Mouse (Mus musculus): ENCODE results near the gene Cmtm1.
A peak's percentile ranks its signal among the peaks of the same experiment; 100 is the strongest.
"Not testable (repeated sequence)": the region's sequence is repeated elsewhere in the genome, so short reads cannot be mapped to it uniquely, and the experiment has no call there.

Cmtm1 gene

DNA sequence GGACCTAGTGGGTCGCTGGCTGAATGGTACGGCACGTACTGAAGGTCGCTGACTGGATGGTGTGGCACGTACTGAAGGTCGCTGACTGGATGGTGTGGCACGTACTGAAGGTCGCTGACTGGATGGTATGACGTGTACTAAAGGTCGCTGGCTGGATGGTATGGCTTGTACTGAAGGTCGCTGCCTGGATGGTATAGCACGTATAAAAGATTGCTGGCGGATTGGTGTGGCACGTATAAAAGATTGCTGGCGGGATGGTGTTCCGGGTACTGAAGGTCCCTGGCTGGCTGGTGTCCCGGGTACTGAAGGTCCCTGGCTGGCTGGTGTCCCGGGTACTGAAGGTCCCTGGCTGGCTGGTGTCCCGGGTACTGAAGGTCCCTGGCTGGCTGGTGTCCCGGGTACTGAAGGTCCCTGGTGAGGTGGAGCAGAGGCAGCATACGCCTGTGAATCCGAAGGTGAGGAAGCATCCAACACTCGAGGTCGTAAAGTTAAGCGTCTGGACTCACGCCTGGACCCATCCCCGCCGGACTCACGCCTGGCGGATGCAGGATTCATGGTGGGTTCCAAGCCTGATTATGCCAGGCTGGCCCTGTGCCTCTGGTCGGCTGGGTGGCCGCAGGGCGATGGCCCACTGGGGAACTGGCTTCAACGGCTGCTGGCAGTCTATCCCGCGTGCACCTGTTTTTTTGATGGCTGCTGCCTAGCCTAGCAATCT, at the start of gene Cmtm1, which contains the start of gene Gm45711:
Gene Cmtm1, minus strand, starts transcription at position 705 of the 715 bp plus-strand sequence.
Gene Gm45711, minus strand, starts transcription at position 641 of the 715 bp plus-strand sequence.
- DNase-seq (ENCODE audit: low spot score in 2 of 2): not testable (repeated sequence)

DNA sequence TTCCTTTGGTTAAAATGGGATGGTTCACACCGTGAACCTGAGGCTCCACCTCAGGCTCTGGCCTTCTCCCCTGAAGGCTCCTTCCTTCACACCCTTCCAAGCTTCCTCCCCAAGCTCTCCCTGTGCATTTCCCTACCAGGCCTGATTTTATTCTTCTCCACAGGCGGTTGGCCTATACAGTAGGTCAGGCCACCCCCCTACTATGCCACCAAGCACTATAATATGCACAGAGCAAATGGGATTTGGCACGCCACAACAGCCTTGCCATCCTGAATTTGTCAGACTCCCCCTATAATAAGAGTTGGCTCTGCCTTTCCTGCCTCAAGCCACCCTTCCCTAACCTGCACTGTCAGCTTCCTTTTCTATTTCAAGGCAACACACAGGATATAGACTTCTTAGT, 48.7 kb upstream of the Cmtm1 start:
- DNase-seq (ENCODE audit: low spot score in 2 of 2): no peak

GRCm38 (mm10) chr8:104354504-104354903, 44.6 kb upstream of the Cmtm1 start:
- DNase-seq (ENCODE audit: low spot score in 2 of 2): no peak

DNA sequence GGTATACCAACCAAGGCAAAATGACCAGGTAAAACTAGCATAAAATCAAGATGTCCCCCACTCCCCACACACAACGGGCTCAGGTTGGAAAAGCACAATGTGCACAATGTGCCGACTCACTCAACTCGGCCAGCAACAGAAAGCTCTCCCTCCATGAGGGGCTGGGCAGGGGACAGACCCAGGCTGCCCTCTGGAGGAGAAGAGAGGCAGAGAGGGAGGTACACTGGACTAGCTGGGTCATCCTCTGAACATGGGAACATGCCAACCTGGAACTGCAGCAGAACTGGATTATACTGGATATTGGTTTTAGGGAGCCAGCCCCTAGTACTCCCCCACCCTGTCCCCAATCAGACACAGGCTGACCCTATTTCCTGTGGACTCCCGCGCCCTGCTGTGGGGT, 43.2 kb upstream of the Cmtm1 start:
- no peak for DNase-seq (ENCODE audit: low spot score in 2 of 2)

DNA sequence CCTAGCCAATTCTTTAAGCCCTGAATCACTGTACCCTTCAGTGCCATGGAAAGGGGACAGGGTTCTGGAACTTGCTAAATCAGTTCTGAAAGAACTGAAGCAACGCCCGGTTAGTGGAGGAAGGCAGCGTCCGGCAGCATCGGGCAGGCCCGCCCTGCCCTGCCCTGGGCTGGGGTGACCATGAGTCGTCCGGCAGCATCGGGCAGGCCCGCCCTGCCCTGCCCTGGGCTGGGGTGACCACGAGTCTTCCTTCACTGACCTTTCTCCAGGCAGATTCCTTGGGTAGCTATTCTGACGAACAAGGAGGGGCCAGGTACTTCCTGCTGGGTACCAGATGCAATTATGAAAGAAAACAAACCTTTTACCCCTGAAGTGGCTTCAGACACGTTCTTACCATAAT, 40.1 kb upstream of the Cmtm1 start:
- no peak for DNase-seq (ENCODE audit: low spot score in 2 of 2)

DNA sequence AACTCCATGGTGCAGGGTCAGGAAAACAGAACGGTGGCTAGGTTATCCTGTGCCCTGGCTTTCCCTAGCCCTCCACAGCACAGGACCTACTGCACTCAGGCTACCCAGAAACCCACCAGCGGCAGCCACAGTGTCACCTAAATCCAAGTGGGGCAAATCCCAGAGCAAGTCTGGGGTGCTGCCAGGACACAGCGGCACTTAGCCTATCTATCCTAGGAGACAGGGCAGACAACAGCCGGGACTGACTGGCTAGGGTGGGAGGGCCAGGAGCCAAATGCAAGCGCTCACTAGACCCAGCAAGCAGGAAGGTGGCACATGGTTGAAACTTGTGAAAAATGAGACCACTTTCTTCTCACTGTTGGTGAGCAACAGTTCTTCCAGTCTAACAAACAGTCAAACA, 39.0 kb upstream of the Cmtm1 start:
- DNase-seq (ENCODE audit: low spot score in 2 of 2): no peak

DNA sequence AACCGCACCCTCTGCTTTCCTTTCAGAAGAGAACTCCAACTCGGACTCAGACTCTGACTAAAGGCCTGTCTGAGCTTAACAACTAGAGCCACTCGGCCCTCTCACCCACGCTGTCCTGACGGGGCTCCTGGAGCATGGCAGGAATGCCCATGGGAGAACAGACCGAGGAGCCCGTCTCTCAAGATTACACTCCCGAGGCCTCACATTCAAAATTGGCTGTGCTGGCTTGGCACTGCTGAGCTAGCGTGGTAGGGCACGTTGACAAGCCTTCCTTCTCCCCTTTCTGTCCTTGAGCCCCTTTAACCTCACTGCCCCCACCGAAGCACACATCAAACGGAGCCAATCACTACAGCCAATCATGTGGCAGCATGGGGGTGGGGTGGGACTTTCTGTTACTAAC, 36.8 kb upstream of the Cmtm1 start:
- no peak for DNase-seq (ENCODE audit: low spot score in 2 of 2)

- no peak for DNase-seq (ENCODE audit: low spot score in 2 of 2)
Observed at GRCm38 (mm10) chr8:104344622-104345021, 34.7 kb upstream of the Cmtm1 start.

DNA sequence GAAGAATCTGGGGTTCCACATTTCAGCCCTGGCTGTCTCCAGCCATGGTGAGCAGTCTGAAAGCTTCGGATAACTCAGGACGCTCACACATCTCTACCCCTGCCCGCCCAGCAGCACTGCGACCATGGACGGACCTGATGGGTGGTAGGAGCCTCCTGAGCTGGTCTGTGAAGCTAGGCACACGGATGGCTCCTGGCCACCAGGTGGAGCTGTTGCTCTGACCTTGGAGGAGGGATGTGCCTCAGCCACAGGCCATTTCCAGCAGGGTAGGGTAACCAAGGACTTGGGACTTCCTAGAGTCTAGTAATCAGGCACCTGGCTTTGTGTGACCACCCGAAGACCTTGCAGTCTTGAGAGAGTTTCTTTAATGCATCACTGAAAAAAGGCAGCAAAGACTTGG, 34.0 kb upstream of the Cmtm1 start:
- peak; percentile 60 to 84 for DNase-seq (ENCODE audit: low spot score in 2 of 2)

DNA sequence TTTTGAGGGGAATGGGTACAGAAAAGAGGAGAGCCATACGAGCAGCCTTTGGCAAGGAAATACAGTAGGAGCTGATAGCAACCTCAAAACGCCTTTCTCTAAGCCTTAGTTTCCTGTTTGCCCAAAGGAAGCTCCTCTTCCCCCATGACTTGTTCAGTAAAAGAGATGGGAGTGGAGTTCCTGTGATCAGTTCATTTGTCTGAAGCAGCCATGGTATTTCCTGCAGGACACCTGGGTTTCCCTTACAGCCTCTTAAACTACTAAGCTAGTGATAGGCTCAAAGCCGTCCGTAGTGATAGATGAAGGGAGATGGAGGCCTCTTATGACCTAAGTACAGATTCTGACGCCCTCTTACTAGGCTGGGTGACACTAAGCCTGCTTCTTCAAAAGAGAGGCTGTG, 32.5 kb upstream of the Cmtm1 start:
- DNase-seq (ENCODE audit: low spot score in 2 of 2): no peak

DNA sequence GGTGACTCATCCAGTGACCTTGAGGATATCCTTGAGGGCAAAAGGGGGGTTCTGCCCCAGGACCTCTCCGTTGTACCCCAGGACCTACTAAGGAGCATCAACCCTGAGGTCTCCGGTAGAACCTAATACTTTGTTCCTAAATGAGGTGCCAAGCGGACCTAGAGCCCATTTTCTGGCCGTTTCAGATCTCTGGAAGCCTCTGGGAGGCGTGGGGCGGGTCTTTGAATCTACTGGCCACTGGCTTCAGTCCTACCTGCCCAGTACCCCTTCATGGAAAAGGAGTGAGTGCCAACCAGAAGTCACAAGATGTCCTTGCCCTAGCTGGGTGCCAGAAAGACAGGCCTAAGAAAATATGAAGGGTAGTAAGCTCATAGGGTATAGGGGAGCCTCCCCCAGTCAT, 31.7 kb upstream of the Cmtm1 start:
- no peak for DNase-seq (ENCODE audit: low spot score in 2 of 2)

- no peak for DNase-seq (ENCODE audit: low spot score in 2 of 2)
Observed at GRCm38 (mm10) chr8:104341106-104341561, 31.2 kb upstream of the Cmtm1 start.

DNA sequence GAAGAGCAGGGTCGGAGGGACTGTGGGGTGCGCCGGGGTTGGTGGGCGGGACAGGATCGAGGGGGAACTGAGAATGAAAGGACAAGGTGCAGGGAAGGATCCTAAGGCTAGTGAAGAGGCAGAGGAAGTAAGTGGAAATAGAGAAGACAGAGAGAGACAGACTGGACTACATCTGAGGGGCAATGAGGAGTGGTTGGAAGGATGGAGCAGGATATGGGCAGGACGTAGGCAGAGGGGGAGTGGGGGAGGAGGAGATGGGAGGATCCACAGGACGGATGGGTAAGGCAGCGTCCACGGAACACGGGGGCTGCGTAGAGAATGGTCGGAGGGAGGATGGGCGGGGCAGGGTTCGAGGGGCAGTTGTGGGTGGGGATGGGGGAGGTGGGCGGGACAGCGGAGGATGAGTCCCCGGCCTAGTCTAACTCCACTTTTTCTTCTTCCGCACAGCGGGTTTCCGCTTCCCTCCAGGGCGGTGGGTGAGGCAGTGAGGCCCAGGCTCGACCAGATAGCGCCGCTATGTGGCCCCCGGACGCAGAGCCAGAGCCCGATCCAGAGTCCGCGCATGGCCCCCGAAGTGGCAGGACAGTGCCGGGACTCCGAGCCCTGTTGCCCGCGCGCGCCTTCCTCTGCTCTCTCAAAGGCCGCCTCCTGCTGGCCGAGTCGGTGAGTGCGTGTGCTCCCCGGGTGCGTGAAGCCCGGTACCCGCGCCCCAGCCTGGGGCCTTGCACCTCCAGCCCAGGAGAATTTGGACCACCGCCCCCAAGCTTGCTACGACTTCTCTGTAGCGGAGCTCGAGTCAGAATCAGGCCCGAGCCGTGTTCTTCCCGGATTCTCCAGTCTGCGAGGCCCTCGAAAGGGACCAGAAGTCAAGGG, 30.5 kb upstream of the Cmtm1 start:
- DNase-seq (ENCODE audit: low spot score in 2 of 2): peak; percentile 50 to 60

GRCm38 (mm10) chr8:104339983-104340232, 30.0 kb upstream of the Cmtm1 start:
- no peak for DNase-seq (ENCODE audit: low spot score in 2 of 2)

DNA sequence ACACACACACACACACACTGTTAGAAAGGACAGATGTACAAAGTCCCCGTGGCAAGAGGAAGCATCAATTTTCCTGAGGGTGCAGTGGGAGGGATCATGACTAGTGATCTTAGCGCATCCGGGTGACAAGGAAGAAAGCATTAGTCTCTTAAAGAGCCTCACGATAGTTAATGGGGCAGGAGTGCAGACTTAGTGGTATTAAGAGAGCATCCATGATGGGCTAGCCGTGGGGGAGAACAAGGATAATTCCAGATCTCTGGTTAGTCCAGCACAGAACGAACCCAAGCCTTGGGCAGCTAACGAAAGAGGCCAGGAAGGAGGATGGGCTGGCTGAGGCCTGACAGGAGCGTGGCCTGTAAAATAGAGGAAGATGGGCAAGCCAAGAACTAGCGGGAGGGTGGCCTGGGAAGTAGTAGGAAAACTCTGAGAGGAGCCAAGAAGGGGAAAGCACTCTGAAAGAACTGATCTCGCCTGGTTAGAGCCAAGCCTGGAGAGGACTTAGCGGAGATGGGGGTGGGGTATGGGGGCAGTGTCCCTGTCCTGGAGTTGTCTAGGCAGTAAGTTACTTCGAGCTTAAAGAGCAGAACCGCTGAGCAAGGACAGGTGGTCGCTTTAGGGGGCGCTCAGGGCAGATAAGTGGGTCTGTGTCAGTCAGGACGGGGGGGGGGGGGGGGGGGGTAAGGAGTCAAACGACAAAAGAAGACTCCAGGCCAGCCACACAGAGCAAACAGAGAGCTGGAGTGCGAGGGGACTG, 29.5 kb upstream of the Cmtm1 start, which contains the start of gene Cmtm3:
Gene Cmtm3, plus strand, starts transcription at position 182 of the 754 bp plus-strand sequence.
- no peak for DNase-seq (ENCODE audit: low spot score in 2 of 2)

GRCm38 (mm10) chr8:104337890-104338289, 27.9 kb upstream of the Cmtm1 start:
- DNase-seq (ENCODE audit: low spot score in 2 of 2): no peak

GRCm38 (mm10) chr8:104336806-104337205, 26.9 kb upstream of the Cmtm1 start:
- no peak for DNase-seq (ENCODE audit: low spot score in 2 of 2)

DNA sequence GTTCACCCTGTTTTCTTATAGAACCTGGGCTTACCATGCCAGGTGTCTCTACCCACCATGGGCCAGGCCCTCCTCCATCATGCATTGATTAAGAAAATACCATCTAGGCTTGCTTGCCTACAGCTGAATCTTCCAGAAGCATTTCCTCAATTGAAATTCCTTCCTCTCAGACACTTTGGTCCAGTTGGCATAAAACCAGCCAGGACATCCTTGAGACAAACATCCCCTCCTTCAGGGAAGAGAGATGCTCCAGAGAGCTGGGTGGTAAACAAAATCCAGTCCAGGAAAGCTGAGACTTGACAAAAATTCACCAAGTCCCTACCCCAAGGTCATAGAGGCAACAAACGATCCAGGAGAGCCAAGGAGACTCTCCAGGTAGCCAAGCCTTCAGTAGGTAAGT, 24.3 kb upstream of the Cmtm1 start:
- DNase-seq (ENCODE audit: low spot score in 2 of 2): no peak

DNA sequence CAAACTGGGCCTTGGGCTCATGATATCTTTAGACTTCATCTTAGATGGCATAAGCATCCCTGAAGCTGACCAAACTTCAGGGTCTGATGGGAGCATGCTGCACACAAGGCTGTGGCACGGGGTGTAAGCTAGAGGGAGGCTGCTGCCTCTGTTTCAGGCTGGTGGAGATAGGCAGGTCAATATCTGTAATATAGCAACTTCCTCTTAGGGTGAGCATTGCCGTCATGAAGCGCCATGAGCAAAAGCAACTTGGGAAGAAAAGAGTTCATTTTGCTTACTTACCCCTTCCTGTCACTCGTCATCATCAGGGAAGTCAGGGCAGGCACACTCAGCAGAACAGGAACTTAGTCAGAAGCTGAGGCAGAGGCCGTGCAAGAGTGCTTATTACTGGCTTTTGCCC, 23.8 kb upstream of the Cmtm1 start:
- DNase-seq (ENCODE audit: low spot score in 2 of 2): no peak

GRCm38 (mm10) chr8:104332665-104333631, 23.0 kb upstream of the Cmtm1 start:
- DNase-seq (ENCODE audit: low spot score in 2 of 2): no peak

DNA sequence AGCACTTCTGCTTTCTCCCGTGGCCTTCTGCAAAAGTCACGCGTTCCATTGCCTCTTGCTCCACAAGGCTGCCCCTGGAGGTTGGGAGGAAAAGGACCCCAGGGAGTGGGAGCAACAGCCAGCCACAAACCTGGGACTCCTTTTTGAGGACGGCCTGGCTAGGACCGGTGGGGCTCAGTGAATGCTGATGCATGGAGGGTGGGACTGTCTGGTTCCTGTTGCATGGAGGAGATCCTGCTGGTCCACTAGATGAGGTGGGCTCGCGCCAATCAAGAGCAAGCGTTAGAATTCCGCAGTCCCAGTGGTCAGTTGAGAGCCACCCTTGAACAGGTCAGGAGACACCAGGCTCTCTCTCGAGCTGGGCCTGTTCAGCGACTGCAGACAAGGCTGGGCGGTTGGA, 12.0 kb upstream of the Cmtm1 start, which contains the start of gene Cmtm2b:
Gene Cmtm2b, plus strand, starts transcription at position 301 of the 400 bp plus-strand sequence.
- DNase-seq (ENCODE audit: low spot score in 2 of 2): not testable (repeated sequence)
